19 mouse cellular contexts compared by ENCODE assay signal in genomic region chr17:45340851-45341250, GRCm38 (mm10).
"Had no signal": no experiment of that assay in that cellular context is flagged by ENCODE, and none has a peak within 500 bp of the region (broad histone marks: within the 10 kb centered on the region; RNA-seq: fewer than 3 reads in every experiment).

No protein-coding gene starts in this region.

- H3K4me3 ChIP-seq: midbrain, embryonic 10.5 days; midbrain, embryonic 15.5 days; neural tube, embryonic 12.5 days; neural tube, embryonic 15.5 days had no signal

- H3K9ac ChIP-seq: liver, embryonic 14.5 days; liver, postnatal 0 days; lung, embryonic 14.5 days; midbrain, embryonic 15.5 days; neural tube, embryonic 12.5 days; neural tube, embryonic 15.5 days had no signal

- H3K27me3 ChIP-seq: midbrain, embryonic 15.5 days; neural tube, embryonic 12.5 days; neural tube, embryonic 15.5 days had no signal

- H3K36me3 ChIP-seq: midbrain, embryonic 10.5 days; midbrain, embryonic 15.5 days; neural tube, embryonic 12.5 days; neural tube, embryonic 15.5 days had no signal

- H3K27ac ChIP-seq: liver, embryonic 14.5 days; macrophage; midbrain, embryonic 10.5 days; midbrain, embryonic 15.5 days; neural tube, embryonic 12.5 days; neural tube, embryonic 15.5 days had no signal

- H3K4me2 ChIP-seq: liver, embryonic 11.5 days; lung, embryonic 14.5 days; midbrain, embryonic 15.5 days; neural tube, embryonic 12.5 days; neural tube, embryonic 15.5 days had no signal

- H3K9me3 ChIP-seq: midbrain, embryonic 10.5 days; midbrain, embryonic 15.5 days had no signal

- DNase-seq: kidney, adult 18-20 months; kidney, postnatal 10 days; kidney, postnatal 36 days; layer of hippocampus, adult 9-11 months; liver, postnatal 0 days; lung, embryonic 14.5 days; right cerebral cortex, adult 18-20 months; right cerebral cortex, postnatal 14 days; right cerebral cortex, postnatal 4 days; thymus, adult 18-20 months; thymus, postnatal 36 days had no signal

- ATAC-seq: liver, postnatal 0 days; lung, postnatal 0 days; midbrain, embryonic 15.5 days had no signal

- H3K4me1 ChIP-seq: neural tube, embryonic 12.5 days had no signal
